Mouse (Mus musculus): ENCODE results near the gene Dnajb4.

Dnajb4 gene

GRCm38 (mm10) chr3:152183522-152183921 lies 26.6 kb downstream of the Dnajb4 start:
- in situ Hi-C loops (cut with MboI; ENCODE audit: unreplicated experiment in 2 of 2): no loop called here

DNA sequence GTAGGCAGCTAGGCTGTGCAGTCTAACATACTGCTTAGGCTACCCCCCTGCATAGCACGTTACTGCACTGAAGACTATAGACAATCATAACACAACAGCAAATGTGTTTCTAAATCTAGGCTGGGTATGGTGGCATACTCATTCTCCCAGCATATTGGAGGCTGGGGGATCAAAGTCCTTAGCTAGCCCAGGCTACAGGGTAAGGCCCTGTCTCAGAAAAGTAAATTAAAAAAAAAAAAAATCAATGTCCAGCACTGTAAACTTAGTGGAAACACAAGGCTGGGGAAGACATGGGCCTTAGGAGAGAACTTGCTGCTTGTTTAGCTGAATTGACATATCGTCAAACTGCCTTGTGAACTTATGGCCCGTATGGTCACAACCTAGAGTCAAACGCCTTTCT lies 29.5 kb downstream of the Dnajb4 start:
- in situ Hi-C loops (cut with MboI; ENCODE audit: unreplicated experiment in 2 of 2): no loop called here

GRCm38 (mm10) chr3:152179285-152179684 lies 30.8 kb downstream of the Dnajb4 start:
- in situ Hi-C loops (cut with MboI; ENCODE audit: unreplicated experiment in 2 of 2): no loop called here

DNA sequence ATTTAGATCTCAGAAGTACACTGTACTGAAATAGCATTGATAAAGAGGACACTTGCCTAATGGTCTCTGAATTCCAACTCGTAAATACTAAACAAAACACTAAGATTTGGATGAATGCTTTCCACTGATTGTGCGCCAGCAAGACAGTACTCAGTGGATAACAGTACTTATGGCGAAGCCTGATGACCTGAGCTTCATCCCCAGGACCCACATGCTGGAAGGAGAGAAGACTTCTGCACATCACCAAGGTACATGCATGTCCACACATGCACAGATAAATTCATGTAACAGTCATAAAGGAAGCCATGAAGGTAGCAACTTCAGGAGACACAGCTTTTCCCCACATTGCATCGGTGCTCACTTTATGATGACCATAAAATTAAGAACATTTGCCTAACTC lies 31.3 kb downstream of the Dnajb4 start:
- in situ Hi-C loops (cut with MboI; ENCODE audit: unreplicated experiment in 2 of 2): no loop called here

- in situ Hi-C loops (cut with MboI; ENCODE audit: unreplicated experiment in 2 of 2): no loop called here
These were observed 37.7 kb downstream of the Dnajb4 start for GRCm38 (mm10) chr3:152172322-152172935.

GRCm38 (mm10) chr3:152171862-152172261 lies 38.2 kb downstream of the Dnajb4 start:
- in situ Hi-C loops (cut with MboI; ENCODE audit: unreplicated experiment in 2 of 2): no loop called here

GRCm38 (mm10) chr3:152171236-152171635 lies 38.9 kb downstream of the Dnajb4 start:
- in situ Hi-C loops (cut with MboI; ENCODE audit: unreplicated experiment in 2 of 2): no loop called here

DNA sequence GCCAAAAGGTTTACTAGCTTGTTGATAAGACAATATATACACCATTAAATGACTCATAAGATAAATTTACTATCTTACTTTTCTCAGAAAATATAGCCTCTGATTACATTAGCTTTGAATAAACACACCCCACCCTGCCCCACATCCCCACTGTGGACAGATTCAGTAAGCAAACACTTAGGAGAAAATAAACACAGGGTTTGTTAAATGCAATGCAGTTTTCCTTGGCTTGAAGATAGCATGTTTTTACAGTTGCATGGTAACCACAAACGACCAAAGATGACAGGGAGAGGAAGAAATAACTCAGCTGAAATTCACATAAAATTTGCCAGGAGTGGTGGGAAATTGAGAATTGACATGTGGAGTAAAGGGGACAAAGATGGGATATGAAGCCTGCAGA lies 39.7 kb downstream of the Dnajb4 start:
- in situ Hi-C loops (cut with MboI; ENCODE audit: unreplicated experiment in 2 of 2): no loop called here

DNA sequence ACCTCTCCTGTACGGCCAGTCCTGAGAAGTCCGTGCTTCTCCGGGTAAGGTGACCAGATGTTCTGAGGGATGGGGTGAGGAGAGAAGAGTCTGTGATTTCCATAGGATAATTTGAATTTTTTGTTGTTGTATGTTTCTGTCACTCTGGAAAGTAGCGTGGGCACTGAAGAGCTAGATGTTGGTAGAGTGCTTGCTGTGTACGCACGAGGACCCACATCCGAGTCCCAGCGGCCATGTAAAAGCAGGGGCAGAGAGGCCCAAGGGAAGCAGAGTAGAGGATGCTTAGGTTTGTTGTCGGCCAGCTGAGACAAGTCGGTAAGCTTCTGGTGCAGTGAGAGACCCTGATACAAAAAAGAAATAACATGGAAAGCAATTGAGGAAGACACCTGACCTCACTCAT lies 42.1 kb downstream of the Dnajb4 start:
- in situ Hi-C loops (cut with MboI; ENCODE audit: unreplicated experiment in 2 of 2): no loop called here

DNA sequence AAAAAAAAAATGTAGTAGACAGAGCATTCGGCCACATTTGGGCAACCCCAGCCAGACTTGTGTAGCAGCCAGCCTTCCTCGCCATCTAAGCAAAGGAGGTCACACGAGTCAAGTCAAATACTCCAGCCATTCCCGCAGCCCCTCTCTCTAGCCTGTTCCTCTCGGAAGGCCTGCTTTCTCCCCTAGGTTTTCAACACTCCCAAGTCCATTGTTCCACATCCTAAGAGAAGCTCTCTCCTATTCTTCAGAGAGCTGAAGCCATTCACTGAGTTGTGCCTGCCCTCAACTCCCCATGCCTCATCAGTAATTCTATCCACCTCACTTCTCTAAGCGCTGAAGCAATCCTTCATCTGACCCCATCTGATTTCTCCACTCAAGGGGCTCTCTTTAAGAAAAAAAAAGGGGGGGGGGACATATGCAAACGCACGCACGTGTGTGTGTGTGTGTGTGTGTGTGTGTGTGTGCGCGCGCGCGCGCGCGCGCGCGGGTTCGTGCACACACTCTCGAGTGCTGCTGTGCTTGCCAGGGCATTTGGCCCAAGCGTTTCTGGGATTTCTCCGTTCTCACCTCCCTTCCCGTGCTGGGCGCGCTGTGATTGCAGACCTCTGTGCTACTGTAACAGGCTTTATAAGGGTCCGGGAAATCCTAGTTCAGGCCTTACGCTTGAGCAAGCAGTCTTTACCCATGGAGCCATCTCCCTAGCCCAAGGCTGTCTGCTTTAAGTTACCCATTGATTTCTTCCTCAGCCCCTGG lies 43.2 kb downstream of the Dnajb4 start:
- in situ Hi-C loops (cut with MboI; ENCODE audit: unreplicated experiment in 2 of 2): no loop called here

DNA sequence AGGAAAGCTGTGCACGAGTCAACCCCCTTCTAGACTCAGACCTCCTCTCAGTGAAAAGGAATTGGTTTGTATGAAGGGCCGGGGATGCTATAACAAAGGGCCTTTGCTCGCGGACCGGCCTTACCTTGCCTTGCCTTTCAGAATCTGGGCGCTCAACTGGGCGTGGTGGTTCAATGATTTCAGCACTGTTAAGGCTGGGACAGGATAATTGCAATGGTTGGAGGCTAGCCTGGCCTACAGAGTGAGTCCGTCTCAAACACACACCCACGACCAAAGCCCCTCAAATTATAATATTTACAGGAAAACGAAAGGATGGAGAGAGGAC lies 44.0 kb downstream of the Dnajb4 start, which contains the start of gene Gipc2:
Gipc2 (minus strand) TSS at position 132 of the 325 bp plus-strand sequence.
- in situ Hi-C loops (cut with MboI; ENCODE audit: unreplicated experiment in 2 of 2): no loop called here

GRCm38 (mm10) chr3:152165351-152166098 lies 44.6 kb downstream of the Dnajb4 start:
- in situ Hi-C loops (cut with MboI; ENCODE audit: unreplicated experiment in 2 of 2): no loop called here

DNA sequence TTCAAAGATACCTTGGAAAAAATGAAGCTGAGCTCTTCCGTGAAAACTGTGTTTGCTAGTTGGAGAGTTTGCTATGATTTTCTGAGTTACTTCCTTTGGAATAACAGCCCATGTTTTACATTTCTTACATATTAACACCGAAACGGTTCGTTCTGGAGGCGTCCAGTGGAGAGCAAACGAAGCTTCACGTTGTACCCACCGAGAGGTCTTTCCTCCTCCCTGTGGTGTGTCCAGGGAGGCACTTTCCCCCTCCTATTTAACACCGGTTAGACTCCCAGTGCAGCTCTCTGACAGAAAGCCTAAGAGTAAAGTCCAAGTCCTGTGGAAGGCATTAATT lies 45.1 kb downstream of the Dnajb4 start:
- in situ Hi-C loops (cut with MboI; ENCODE audit: unreplicated experiment in 2 of 2): no loop called here

GRCm38 (mm10) chr3:152163320-152163719 lies 46.8 kb downstream of the Dnajb4 start:
- in situ Hi-C loops (cut with MboI; ENCODE audit: unreplicated experiment in 2 of 2): no loop called here

- in situ Hi-C loops (cut with MboI; ENCODE audit: unreplicated experiment in 2 of 2): no loop called here
These were observed 49.5 kb downstream of the Dnajb4 start for GRCm38 (mm10) chr3:152160607-152161006.

DNA sequence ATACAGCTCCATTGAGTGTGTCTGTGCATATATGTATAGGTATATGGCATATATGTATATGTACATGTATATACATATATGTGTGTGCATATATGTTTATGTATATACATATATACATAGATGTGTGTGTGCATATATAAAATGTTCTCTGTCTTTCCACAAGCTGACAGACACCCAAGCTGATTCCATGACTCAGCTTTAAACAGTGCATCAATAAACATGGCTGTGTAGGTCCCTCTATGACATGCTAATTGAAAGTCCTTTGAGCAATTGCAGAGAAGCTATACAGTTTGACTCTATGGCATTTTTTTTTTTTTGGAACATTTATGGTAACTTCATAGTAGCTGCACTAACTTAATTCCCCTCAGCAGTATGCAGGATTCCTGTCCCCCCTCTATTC lies 50.8 kb downstream of the Dnajb4 start:
- in situ Hi-C loops (cut with MboI; ENCODE audit: unreplicated experiment in 2 of 2): no loop called here

DNA sequence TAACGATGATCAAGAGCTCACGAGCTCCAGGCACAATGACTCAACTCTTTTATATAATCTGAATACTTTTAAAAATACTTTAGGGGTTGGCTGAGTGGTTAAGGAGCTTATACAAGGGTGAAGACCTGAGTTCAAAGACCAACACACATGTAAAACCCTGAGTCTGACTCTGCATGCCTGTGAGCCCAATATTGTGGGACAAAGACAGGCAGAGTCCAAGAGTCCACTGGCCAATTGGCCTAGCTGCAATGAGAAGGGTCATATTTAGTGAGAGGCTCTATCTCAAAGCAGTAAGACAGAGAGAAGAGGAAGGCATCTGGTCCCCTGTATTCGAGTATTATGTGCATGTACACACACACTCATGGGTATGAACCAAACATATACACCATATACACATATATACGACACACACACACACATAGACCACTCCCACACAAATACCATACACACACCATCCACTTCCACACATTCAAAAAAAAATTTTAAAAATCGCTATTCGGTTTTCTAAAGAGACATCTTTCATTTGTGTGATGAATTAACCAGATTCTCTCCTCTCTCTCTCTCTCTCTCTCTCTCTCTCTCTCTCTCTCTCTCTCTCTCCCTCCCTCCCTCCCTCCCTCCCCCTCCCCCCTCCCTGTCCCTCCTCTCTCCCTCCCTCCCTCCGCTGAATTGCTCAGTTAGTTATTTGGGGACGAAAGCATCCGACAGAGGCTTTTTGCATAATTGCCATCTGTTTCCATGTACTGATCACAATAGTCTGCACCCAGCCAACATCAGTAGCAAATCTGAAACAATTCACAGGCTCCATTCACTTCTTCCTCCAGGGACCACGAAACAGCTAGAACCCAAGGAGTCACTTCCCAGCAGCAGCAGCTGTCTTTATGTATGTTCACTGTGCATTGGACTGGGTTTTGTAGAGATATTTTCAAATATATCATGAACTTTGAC lies 51.5 kb downstream of the Dnajb4 start:
- in situ Hi-C loops (cut with MboI; ENCODE audit: unreplicated experiment in 2 of 2): no loop called here

DNA sequence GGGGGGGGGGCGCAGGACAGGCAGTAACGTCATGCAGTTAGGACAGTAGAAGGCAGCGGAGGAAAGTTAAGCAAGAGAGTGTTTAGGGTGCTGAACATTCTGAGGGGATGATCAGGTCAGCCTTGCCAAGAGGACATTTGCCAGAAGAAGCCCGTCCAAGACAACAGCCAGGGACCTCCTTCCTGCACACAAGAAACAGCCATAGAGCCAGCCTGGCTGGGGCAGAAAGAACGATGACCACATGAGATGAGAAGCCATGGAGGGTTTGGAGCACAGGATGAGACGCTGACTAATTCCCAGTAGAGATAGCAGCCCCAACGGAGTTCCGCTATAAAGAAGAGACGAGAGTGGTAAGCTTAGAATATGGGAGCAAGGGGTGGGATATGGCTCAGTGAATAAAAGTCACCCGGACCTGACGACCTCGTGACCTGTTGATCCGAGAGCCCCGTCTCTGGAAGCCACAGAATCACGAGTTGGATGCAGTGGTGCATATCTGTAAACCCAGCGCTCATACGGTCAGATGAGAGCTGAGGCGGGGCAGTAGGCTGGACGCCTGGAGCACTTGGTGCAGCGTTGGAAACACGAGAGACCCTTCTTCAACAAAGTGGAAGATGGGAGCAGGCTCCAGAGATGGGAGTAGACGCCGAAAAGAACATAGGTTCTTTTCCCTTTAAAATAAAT lies 53.1 kb downstream of the Dnajb4 start:
- in situ Hi-C loops (cut with MboI; ENCODE audit: unreplicated experiment in 2 of 2): no loop called here

GRCm38 (mm10) chr3:152155296-152155948 lies 54.7 kb downstream of the Dnajb4 start:
- in situ Hi-C loops (cut with MboI; ENCODE audit: unreplicated experiment in 2 of 2): no loop called here

- in situ Hi-C loops (cut with MboI; ENCODE audit: unreplicated experiment in 2 of 2): no loop called here
These were observed 56.0 kb downstream of the Dnajb4 start for GRCm38 (mm10) chr3:152154095-152154494.
